Mouse (Mus musculus) hindbrain, embryonic 14.5 days (tissue): ENCODE results near the gene B3galnt1. TPM values are rescaled to one million over a fixed set of nuclear protein-coding genes. Genes with fewer than 3 reads are reported as not detected.
A peak's percentile ranks its signal among the peaks of the same experiment; 100 is the strongest.

Experiments used
- ATAC-seq: fragments of 200-750 bp; cut with Nextera tagmentation; 2 replicates; pipeline ENCODE4 v1.8.0; 2017; ENCODE audit warnings: moderate number of reproducible peaks, mild to moderate bottlenecking, moderate TSS enrichment, moderate library complexity; ENCODE audit not compliant: low FRiP score
- DNase-seq: peaks from one replicate; pipeline ENCODE4 v3.0.0-alpha.2; 2015; ENCODE audit warnings: low spot score
- H3K27ac ChIP-seq: fragments of 300-500 bp; sonication (generic); 2 replicates; pipeline ENCODE4 v1.5.1; 2014; ENCODE audit warnings: mild to moderate bottlenecking, moderate library complexity
- H3K27me3 ChIP-seq: fragments of 300-500 bp; sonication (generic); 2 replicates; pipeline ENCODE4 v1.6.1; 2014; ENCODE audit warnings: mild to moderate bottlenecking, low read length, mixed read lengths; ENCODE audit not compliant: control insufficient read depth, insufficient read depth
- H3K36me3 ChIP-seq: fragments of 300-500 bp; sonication (generic); replicated peaks from 2 replicates; pipeline ENCODE4 v1.6.1; 2014; ENCODE audit not compliant: control insufficient read depth, insufficient read depth
- H3K4me1 ChIP-seq: fragments of 300-500 bp; sonication (generic); replicated peaks from 2 replicates; pipeline ENCODE4 v1.6.1; 2014; ENCODE audit warnings: antibody characterized with exemption, low read length, mixed read lengths; ENCODE audit not compliant: control insufficient read depth, insufficient read depth
- H3K4me2 ChIP-seq: fragments of 300-500 bp; sonication (generic); replicated peaks from 2 replicates; pipeline ENCODE4 v1.6.1; 2014; ENCODE audit warnings: mild to moderate bottlenecking, moderate library complexity
- H3K4me3 ChIP-seq: fragments of 300-500 bp; sonication (generic); replicated peaks from 2 replicates; pipeline ENCODE4 v1.5.1; 2014; ENCODE audit warnings: mild to moderate bottlenecking, low read length
- H3K9ac ChIP-seq: fragments of 300-500 bp; sonication (generic); 2 replicates; pipeline ENCODE4 v1.6.1; 2014
- H3K9me3 ChIP-seq: fragments of 300-500 bp; sonication (generic); 2 replicates; pipeline ENCODE4 v1.6.1; 2016; ENCODE audit warnings: low read length; ENCODE audit not compliant: control insufficient read depth
- WGBS: fragments of 180-500 bp; shearing (Covaris S2); extraction: QIAGEN DNeasy Blood & Tissue Kit; methylation state at CpG from one replicate; pipeline ENCODE4 v1.1.7; 2014; 5-methylcytosine and 5-hydroxymethylcytosine counted together
- polyA plus RNA-seq: library from polyadenylated mRNA; unstranded; fragments of >200 nt; fragmentation: Nextera tagmentation; extraction: Ambion mirVana; gene quantifications from 2 replicates; pipeline ENCODE4 v1.2.1, GENCODE M21; 2014

B3galnt1 gene
- polyA plus RNA-seq, 1 experiment from 2014 or later: 109 TPM

GRCm38 (mm10) chr3:69606923-69607322, 8.2 kb upstream of the B3galnt1 start:
- Histone ChIP-seq H3K27ac (no peak overlapping the region), H3K9me3 (no peaks in the 10 kb centered on the region), H3K36me3 (no peaks in the 10 kb centered on the region), H3K27me3 (no peaks in the 10 kb centered on the region), H3K4me3 (no peak overlapping the region), H3K4me2 (no peak overlapping the region), H3K4me1 (no peaks in the 10 kb centered on the region), H3K9ac (no peak overlapping the region)
- ATAC-seq (no peak), DNase-seq (no peak)
- WGBS: 92% methylated on average over 1 of the region's 1 CpGs

- 12% methylated on average over 5 of the region's 5 CpGs for WGBS
- H3K27ac ChIP-seq: peak overlapping the region; percentile 83
- DNase-seq (no peak), ATAC-seq (peak; percentile 44)
- peaks cover 33% of the 10 kb centered on the region for H3K4me1 ChIP-seq
- H3K4me2 ChIP-seq: peak overlapping the region; percentile 64
- no peaks in the 10 kb centered on the region for H3K9me3 ChIP-seq
- no peaks in the 10 kb centered on the region for H3K36me3 ChIP-seq
- peak overlapping the region; percentile 82 for H3K9ac ChIP-seq
- H3K27me3 ChIP-seq: no peaks in the 10 kb centered on the region
- peak overlapping the region; percentile 87 for H3K4me3 ChIP-seq
Observed at GRCm38 (mm10) chr3:69599166-69599500, 373 bp upstream of the B3galnt1 start.

GRCm38 (mm10) chr3:69597816-69598215, 944 bp downstream of the B3galnt1 start:
- H3K9ac ChIP-seq: peak overlapping the region; percentile 82
- DNase-seq: peak; percentile 34
- H3K27ac ChIP-seq: peak overlapping the region; percentile 83
- H3K4me2 ChIP-seq: peak overlapping the region; percentile 64
- no peaks in the 10 kb centered on the region; the same call in 1 of the 2 replicates for H3K36me3 ChIP-seq
- WGBS: 6% methylated on average over 7 of the region's 7 CpGs
- H3K4me1 ChIP-seq: peaks cover 33% of the 10 kb centered on the region
- no peaks in the 10 kb centered on the region for H3K9me3 ChIP-seq
- peak; percentile 21; the same call in 1 of the 2 replicates for ATAC-seq
- peak overlapping the region; percentile 87 for H3K4me3 ChIP-seq
- no peaks in the 10 kb centered on the region for H3K27me3 ChIP-seq

GRCm38 (mm10) chr3:69597211-69597610, 1.5 kb downstream of the B3galnt1 start:
- H3K4me1 ChIP-seq: peaks cover 33% of the 10 kb centered on the region
- peak overlapping the region; percentile 87 for H3K4me3 ChIP-seq
- ATAC-seq (no peak), DNase-seq (no peak)
- H3K9ac ChIP-seq: peak overlapping the region; percentile 82
- H3K4me2 ChIP-seq: peak overlapping the region; percentile 64
- H3K27ac ChIP-seq: no peak overlapping the region
- no peaks in the 10 kb centered on the region for H3K9me3 ChIP-seq
- WGBS: 87% methylated on average over 6 of the region's 6 CpGs
- H3K36me3 ChIP-seq: peaks cover 2% of the 10 kb centered on the region; the same call in 1 of the 2 replicates
- H3K27me3 ChIP-seq: no peaks in the 10 kb centered on the region

GRCm38 (mm10) chr3:69596116-69596515, 2.6 kb downstream of the B3galnt1 start:
- ATAC-seq (no peak), DNase-seq (no peak)
- Histone ChIP-seq H3K36me3 (peaks cover 4% of the 10 kb centered on the region; the same call in 1 of the 2 replicates), H3K4me2 (peak overlapping the region; percentile 64; the same call in 1 of the 2 replicates), H3K9ac (no peak overlapping the region), H3K27ac (no peak overlapping the region), H3K4me1 (peaks cover 33% of the 10 kb centered on the region), H3K4me3 (no peak overlapping the region), H3K9me3 (no peaks in the 10 kb centered on the region), H3K27me3 (no peaks in the 10 kb centered on the region)
- whole genome bisulfite sequencing: 83% methylated on average over 3 of the region's 3 CpGs

GRCm38 (mm10) chr3:69594071-69594470, 4.7 kb downstream of the B3galnt1 start:
- 72% methylated on average over 9 of the region's 9 CpGs for WGBS
- Histone ChIP-seq H3K27ac (no peak overlapping the region), H3K4me2 (no peak overlapping the region), H3K36me3 (peaks cover 4% of the 10 kb centered on the region; the same call in 1 of the 2 replicates), H3K4me1 (peaks cover 31% of the 10 kb centered on the region), H3K27me3 (no peaks in the 10 kb centered on the region), H3K9me3 (no peaks in the 10 kb centered on the region), H3K4me3 (no peak overlapping the region), H3K9ac (no peak overlapping the region)
- ATAC-seq (no peak), DNase-seq (no peak)

- no peak for DNase-seq
- Histone ChIP-seq H3K36me3 (peaks cover 4% of the 10 kb centered on the region; the same call in 1 of the 2 replicates), H3K9me3 (no peaks in the 10 kb centered on the region), H3K4me3 (no peak overlapping the region), H3K4me2 (no peak overlapping the region), H3K9ac (no peak overlapping the region), H3K4me1 (peaks cover 30% of the 10 kb centered on the region), H3K27me3 (no peaks in the 10 kb centered on the region), H3K27ac (no peak overlapping the region)
- 91% methylated on average over 8 of the region's 8 CpGs for WGBS
- no peak for ATAC-seq
Observed at GRCm38 (mm10) chr3:69593426-69593825, 5.3 kb downstream of the B3galnt1 start.

GRCm38 (mm10) chr3:69588101-69588760, 10.5 kb downstream of the B3galnt1 start:
- DNase-seq (no peak), ATAC-seq (no peak)
- WGBS: 59% methylated on average over 10 of the region's 10 CpGs
- Histone ChIP-seq H3K4me1 (no peaks in the 10 kb centered on the region), H3K4me3 (no peak overlapping the region), H3K27ac (no peak overlapping the region), H3K27me3 (no peaks in the 10 kb centered on the region), H3K9me3 (no peaks in the 10 kb centered on the region), H3K36me3 (peaks cover 4% of the 10 kb centered on the region; the same call in 1 of the 2 replicates), H3K4me2 (no peak overlapping the region), H3K9ac (no peak overlapping the region)

- no peak overlapping the region for H3K27ac ChIP-seq
- H3K9ac ChIP-seq: no peak overlapping the region
- peaks cover 7% of the 10 kb centered on the region for H3K36me3 ChIP-seq
- H3K4me1 ChIP-seq: no peaks in the 10 kb centered on the region
- ATAC-seq (no peak), DNase-seq (no peak)
- H3K27me3 ChIP-seq: no peaks in the 10 kb centered on the region
- no peak overlapping the region for H3K4me2 ChIP-seq
- H3K9me3 ChIP-seq: no peaks in the 10 kb centered on the region
- 87% methylated on average over 1 of the region's 1 CpGs for WGBS
- H3K4me3 ChIP-seq: no peak overlapping the region
Observed at GRCm38 (mm10) chr3:69583798-69584197, 15.0 kb downstream of the B3galnt1 start.
